Mouse (Mus musculus) lung, embryonic 16.5 days (tissue): Measurements from ENCODE around the gene Dand5. TPM values are rescaled to one million over a fixed set of nuclear protein-coding genes. Genes with fewer than 3 reads are reported as not detected.

Experiments used
- ATAC-seq: fragments of 200-750 bp; cut with Nextera tagmentation; 2 replicates; pipeline ENCODE4 v1.8.0; 2017; ENCODE audit warnings: low read depth, mild to moderate bottlenecking, moderate library complexity
- H3K27ac ChIP-seq: fragments of 300-500 bp; sonication (generic); 2 replicates; pipeline ENCODE4 v1.5.1; 2014; ENCODE audit warnings: mild to moderate bottlenecking, control low read depth, low read length
- H3K27me3 ChIP-seq: fragments of 300-500 bp; sonication (generic); 2 replicates; pipeline ENCODE4 v1.6.1; 2014; ENCODE audit warnings: low read depth, low read length, mixed read lengths; ENCODE audit not compliant: control insufficient read depth, insufficient read depth
- H3K36me3 ChIP-seq: fragments of 300-500 bp; sonication (generic); 2 replicates; pipeline ENCODE4 v1.6.1; 2014; ENCODE audit warnings: low read length; ENCODE audit not compliant: control insufficient read depth, insufficient read depth
- H3K4me1 ChIP-seq: fragments of 300-500 bp; sonication (generic); replicated peaks from 2 replicates; pipeline ENCODE4 v1.6.1; 2014; ENCODE audit warnings: low read length, mixed read lengths; ENCODE audit not compliant: control insufficient read depth, insufficient read depth
- H3K4me2 ChIP-seq: fragments of 300-500 bp; sonication (generic); 2 replicates; pipeline ENCODE4 v1.6.1; 2014; ENCODE audit warnings: low read depth, low read length, control low read depth
- H3K4me3 ChIP-seq: fragments of 300-500 bp; sonication (generic); 2 replicates; pipeline ENCODE4 v1.5.1; 2014; ENCODE audit warnings: mild to moderate bottlenecking, low read length, control low read depth
- H3K9ac ChIP-seq: fragments of 300-500 bp; sonication (generic); 2 replicates; pipeline ENCODE4 v1.6.1; 2014; ENCODE audit warnings: low read length, control low read depth
- H3K9me3 ChIP-seq: fragments of 300-500 bp; sonication (generic); 2 replicates; pipeline ENCODE4 v1.6.1; 2016; ENCODE audit warnings: low read length; ENCODE audit not compliant: control insufficient read depth
- WGBS: fragments of 180-500 bp; shearing (Covaris S2); extraction: QIAGEN DNeasy Blood & Tissue Kit; methylation state at CpG from one replicate; pipeline ENCODE4 v1.1.7; 2014; 5-methylcytosine and 5-hydroxymethylcytosine counted together
- polyA plus RNA-seq: library from polyadenylated mRNA; unstranded; fragments of >200 nt; fragmentation: Nextera tagmentation; extraction: Ambion mirVana; gene quantifications from 2 replicates; pipeline ENCODE4 v1.2.1, GENCODE M21; 2015

The Dand5 gene
- polyA plus RNA-seq, 1 experiment from 2014 or later = 6.3 TPM

- H3K4me2 ChIP-seq = no peak overlapping the region
- no peak overlapping the region for H3K9ac ChIP-seq
- no peak for ATAC-seq
- 38% methylated on average over 4 of the region's 4 CpGs for WGBS
- no peak overlapping the region for H3K27ac ChIP-seq
- H3K36me3 ChIP-seq = no peaks in the 10 kb centered on the region
- H3K4me1 ChIP-seq = no peaks in the 10 kb centered on the region
- H3K9me3 ChIP-seq = no peaks in the 10 kb centered on the region
- no peaks in the 10 kb centered on the region for H3K27me3 ChIP-seq
- no peak overlapping the region for H3K4me3 ChIP-seq
These were observed 3.0 kb upstream of the Dand5 start for GRCm38 (mm10) chr8:84825636-84826035.

- Histone ChIP-seq H3K4me3 (no peak overlapping the region), H3K9ac (no peak overlapping the region), H3K4me2 (peak overlapping the region; percentile 39; the same call in 1 of the 2 replicates), H3K27me3 (no peaks in the 10 kb centered on the region), H3K27ac (no peak overlapping the region), H3K4me1 (no peaks in the 10 kb centered on the region), H3K9me3 (no peaks in the 10 kb centered on the region), H3K36me3 (no peaks in the 10 kb centered on the region)
- peak; percentile 83 for ATAC-seq
- WGBS = under 1% methylated on average over 18 of the region's 18 CpGs
These were observed 1.0 kb upstream of the Dand5 start for GRCm38 (mm10) chr8:84823653-84824052.

- Histone ChIP-seq H3K36me3 (no peaks in the 10 kb centered on the region), H3K27ac (no peak overlapping the region), H3K4me1 (peaks cover 11% of the 10 kb centered on the region), H3K9me3 (no peaks in the 10 kb centered on the region), H3K4me2 (no peak overlapping the region), H3K9ac (no peak overlapping the region), H3K27me3 (no peaks in the 10 kb centered on the region; the same call in 1 of the 2 replicates), H3K4me3 (no peak overlapping the region)
- no peak for ATAC-seq
- 72% methylated on average over 17 of the region's 17 CpGs for WGBS
These were observed 6.5 kb downstream of the Dand5 start for GRCm38 (mm10) chr8:84816117-84816516.

GRCm38 (mm10) chr8:84815547-84815946 is 7.1 kb downstream of the Dand5 start:
- Histone ChIP-seq H3K27me3 (no peaks in the 10 kb centered on the region; the same call in 1 of the 2 replicates), H3K27ac (no peak overlapping the region), H3K9me3 (no peaks in the 10 kb centered on the region), H3K4me3 (no peak overlapping the region), H3K4me2 (no peak overlapping the region), H3K9ac (0 out of 2 replicates have a peak overlapping the region, but pooled peaks have one; percentile 26), H3K36me3 (no peaks in the 10 kb centered on the region), H3K4me1 (peaks cover 15% of the 10 kb centered on the region)
- WGBS = 9% methylated on average over 9 of the region's 9 CpGs
- peak; percentile 78 for ATAC-seq

GRCm38 (mm10) chr8:84814555-84815441 is 7.8 kb downstream of the Dand5 start:
- Histone ChIP-seq H3K9ac (0 out of 2 replicates have a peak overlapping the region, but pooled peaks have one; percentile 26), H3K4me3 (no peak overlapping the region)
- no peak for ATAC-seq

GRCm38 (mm10) chr8:84814240-84814554 is 8.4 kb downstream of the Dand5 start:
- Histone ChIP-seq H3K4me3 (no peak overlapping the region), H3K9ac (no peak overlapping the region), H3K9me3 (no peaks in the 10 kb centered on the region), H3K4me1 (peaks cover 15% of the 10 kb centered on the region), H3K4me2 (no peak overlapping the region), H3K27me3 (no peaks in the 10 kb centered on the region; the same call in 1 of the 2 replicates), H3K36me3 (no peaks in the 10 kb centered on the region), H3K27ac (no peak overlapping the region)
- WGBS = 84% methylated on average over 11 of the region's 11 CpGs
- no peak for ATAC-seq

More at GRCm38 (mm10) chr8:84814555-84815441, 7.8 kb downstream of the Dand5 start:
- no peak overlapping the region for H3K4me2 ChIP-seq
- no peaks in the 10 kb centered on the region for H3K9me3 ChIP-seq
- peaks cover 15% of the 10 kb centered on the region for H3K4me1 ChIP-seq
- no peak overlapping the region for H3K27ac ChIP-seq
- H3K27me3 ChIP-seq = no peaks in the 10 kb centered on the region; the same call in 1 of the 2 replicates
- 43% methylated on average over 19 of the region's 19 CpGs for whole genome bisulfite sequencing
- no peaks in the 10 kb centered on the region for H3K36me3 ChIP-seq

GRCm38 (mm10) chr8:84813830-84814229 is 8.8 kb downstream of the Dand5 start:
- Histone ChIP-seq H3K9ac (no peak overlapping the region), H3K27me3 (no peaks in the 10 kb centered on the region; the same call in 1 of the 2 replicates), H3K4me3 (no peak overlapping the region), H3K36me3 (no peaks in the 10 kb centered on the region), H3K27ac (no peak overlapping the region), H3K4me2 (no peak overlapping the region), H3K9me3 (no peaks in the 10 kb centered on the region), H3K4me1 (peaks cover 15% of the 10 kb centered on the region)
- 71% methylated on average over 3 of the region's 3 CpGs for WGBS
- ATAC-seq = no peak

GRCm38 (mm10) chr8:84813059-84813458 is 9.6 kb downstream of the Dand5 start:
- Histone ChIP-seq H3K36me3 (no peaks in the 10 kb centered on the region), H3K9me3 (no peaks in the 10 kb centered on the region), H3K27me3 (no peaks in the 10 kb centered on the region; the same call in 1 of the 2 replicates), H3K27ac (no peak overlapping the region), H3K9ac (no peak overlapping the region), H3K4me3 (no peak overlapping the region), H3K4me2 (no peak overlapping the region), H3K4me1 (peaks cover 15% of the 10 kb centered on the region)
- 2% methylated on average over 5 of the region's 5 CpGs for WGBS
- ATAC-seq = peak; percentile 17; the same call in 1 of the 2 replicates

GRCm38 (mm10) chr8:84811303-84811702 is 11.3 kb downstream of the Dand5 start:
- peaks cover 15% of the 10 kb centered on the region for H3K4me1 ChIP-seq
- H3K4me2 ChIP-seq = peak overlapping the region; percentile 70
- 25% methylated on average over 10 of the region's 10 CpGs for WGBS
- peak overlapping the region; percentile 45 for H3K9ac ChIP-seq
- no peak overlapping the region for H3K27ac ChIP-seq
- H3K4me3 ChIP-seq = peak overlapping the region; percentile 46
- H3K36me3 ChIP-seq = no peaks in the 10 kb centered on the region
- H3K27me3 ChIP-seq = no peaks in the 10 kb centered on the region; the same call in 1 of the 2 replicates
- no peak for ATAC-seq
- no peaks in the 10 kb centered on the region for H3K9me3 ChIP-seq
